ENCODE assay signal across 8 mouse cellular contexts in genomic region chr3:66219655-66220191, GRCm38 (mm10). TPM values are rescaled to one million over a fixed set of nuclear protein-coding genes. Genes with fewer than 3 reads are reported as not detected.
DNase-seq lines count a peak whose midpoint lies in the region; ATAC-seq and TF ChIP-seq lines count a peak whose summit lies in the region.

TSS of gene Ptx3 (plus strand) at chr3:66219910.

- no peaks in the 10 kb centered on the region for H3K36me3 ChIP-seq in heart, postnatal 0 days (replicated peaks; ENCODE audit: control insufficient read depth, insufficient read depth, low read length)
- no peaks in the 10 kb centered on the region for H3K36me3 ChIP-seq in liver, postnatal 0 days (replicated peaks; ENCODE audit: insufficient read depth, low read length)
- H3K36me3 ChIP-seq in thymus, adult 2 months (ENCODE audit: control insufficient read depth, insufficient read depth, low read length), result no peaks in the 10 kb centered on the region

- H3K9ac ChIP-seq in heart, postnatal 0 days (replicated peaks; ENCODE audit: low read depth, low read length), result peak within 1 kb of the TSS; percentile 56
- H3K9ac ChIP-seq in liver, postnatal 0 days (replicated peaks), result no peak within 1 kb of the TSS

- 10% methylated on average over 20 of the region's 20 CpGs for WGBS in heart, postnatal 0 days
- 5% methylated on average over 20 of the region's 20 CpGs for WGBS in liver, postnatal 0 days (ENCODE audit: insufficient replicate concordance)
- 22% methylated on average over 20 of the region's 20 CpGs for WGBS in thymus, adult 2 months

- H3K27me3 ChIP-seq in heart, postnatal 0 days (ENCODE audit: control insufficient read depth, insufficient read depth, low read length), result peaks cover 13% of the 10 kb centered on the region; the same call in 1 of the 2 replicates
- peaks cover 26% of the 10 kb centered on the region for H3K27me3 ChIP-seq in liver, postnatal 0 days (ENCODE audit: insufficient read depth, low read length)
- H3K27me3 ChIP-seq in thymus, adult 2 months (ENCODE audit: control insufficient read depth, insufficient read depth, low read length), result peaks cover 7% of the 10 kb centered on the region; the same call in 1 of the 2 replicates

- ATAC-seq in common myeloid progenitor, adult 5-6 weeks (replicated peaks; ENCODE audit: low read depth, poor library complexity, severe bottlenecking), result 0 out of 2 replicates have a peak, but pooled peaks have one; percentile 36
- ATAC-seq in heart, postnatal 0 days (ENCODE audit: insufficient read depth, low read depth), result 0 out of 2 replicates have a peak, but pooled peaks have one; percentile 19
- no peak for ATAC-seq in liver, postnatal 0 days

- H3K4me2 ChIP-seq in heart, postnatal 0 days (ENCODE audit: low read depth, low read length), result peak within 1 kb of the TSS; percentile 92
- peak within 1 kb of the TSS; percentile 63 for H3K4me2 ChIP-seq in liver, postnatal 0 days (ENCODE audit: low read depth, low read length)

- DNase-seq in kidney, postnatal 10 days, result peak; percentile 16
- DNase-seq in kidney, postnatal 36 days, result no peak
- peak; percentile 14 for DNase-seq in heart, postnatal 0 days (ENCODE audit: low spot score)
- no peak for DNase-seq in liver, postnatal 0 days
- DNase-seq in urinary bladder, postnatal 36 days (ENCODE audit: low spot score in 2 of 2), result no peak
- DNase-seq in thymus, adult 2 months, result no peak
- DNase-seq in frontal cortex, postnatal 25 days (ENCODE audit: low spot score in 2 of 2), result no peak

- no peak for TF ChIP-seq CTCF in heart, postnatal 0 days (IDR thresholded peaks at IDR 0.05; ENCODE audit: low read depth)
- TF ChIP-seq CTCF in liver, postnatal 0 days (IDR thresholded peaks at IDR 0.05; ENCODE audit: low read depth), result no peak
- no peak for TF ChIP-seq CTCF in thymus, adult 2 months (IDR thresholded peaks at IDR 0.05; ENCODE audit: borderline replicate concordance, control insufficient read depth, extremely low read depth, insufficient read depth, low read length, poor library complexity)

- no peaks in the 10 kb centered on the region for H3K9me3 ChIP-seq in heart, postnatal 0 days (replicated peaks; ENCODE audit: control insufficient read depth, low read length)
- no peaks in the 10 kb centered on the region for H3K9me3 ChIP-seq in liver, postnatal 0 days (ENCODE audit: low read length)

- H3K27ac ChIP-seq in heart, postnatal 0 days (ENCODE audit: low read depth), result peak within 1 kb of the TSS; percentile 56
- no peak within 1 kb of the TSS for H3K27ac ChIP-seq in liver, postnatal 0 days (ENCODE audit: low read depth)
- no peak within 1 kb of the TSS for H3K27ac ChIP-seq in thymus, adult 2 months (ENCODE audit: control insufficient read depth, insufficient read depth, low read length)

- no peak for TF ChIP-seq POLR2A in thymus, adult 2 months (IDR thresholded peaks at IDR 0.05; ENCODE audit: control insufficient read depth, extremely low read depth, insufficient read depth, low read length, poor library complexity)

- peak within 1 kb of the TSS; percentile 56 for H3K4me3 ChIP-seq in heart, postnatal 0 days (ENCODE audit: low read depth, low read length)
- peak within 1 kb of the TSS; percentile 31 for H3K4me3 ChIP-seq in liver, postnatal 0 days (ENCODE audit: low read depth, low read length)
- no peak within 1 kb of the TSS for H3K4me3 ChIP-seq in thymus, adult 2 months (ENCODE audit: control insufficient read depth, insufficient read depth, low read length)

- no peak for TF ChIP-seq EP300 in heart, postnatal 0 days (IDR thresholded peaks at IDR 0.05; ENCODE audit: low read depth)
- TF ChIP-seq EP300 in liver, postnatal 0 days (IDR thresholded peaks at IDR 0.05; ENCODE audit: low read depth), result no peak

- 0 out of 2 replicates have a peak, but pooled peaks cover 3% of the 10 kb centered on the region for H3K4me1 ChIP-seq in heart, postnatal 0 days (ENCODE audit: control insufficient read depth, insufficient read depth)
- H3K4me1 ChIP-seq in liver, postnatal 0 days (ENCODE audit: insufficient read depth), result peaks cover 3% of the 10 kb centered on the region; the same call in 1 of the 2 replicates
- H3K4me1 ChIP-seq in thymus, adult 2 months (replicated peaks; ENCODE audit: control insufficient read depth, insufficient read depth, low read length), result no peaks in the 10 kb centered on the region

RNA-seq across cellular contexts. Expression of gene Ptx3, which starts in this region (rescaled TPM):
- total RNA-seq in common myeloid progenitor, adult 5-6 weeks (2017), result not detected in 2 replicates
- 0.46 and 2.0 TPM in 2 replicates for total RNA-seq in heart, postnatal 0 days (2014; rRNA removed; ENCODE audit: low replicate concordance)
- polyA plus RNA-seq in heart, postnatal 0 days (2015; fragmentation: Nextera tagmentation; extraction: Ambion mirVana), result 2.8 and 3.1 TPM in 2 replicates
- 0.06 and 0.07 TPM in 2 replicates for polyA plus RNA-seq in liver, postnatal 0 days (2015; fragmentation: Nextera tagmentation; extraction: Ambion mirVana)
- polyA plus RNA-seq in thymus, adult 2 months (2012; rRNA removed), result 0.13 and 0.24 TPM in 2 replicates

Comparison
In these comparisons a context has a peak if more than half of its experiments do, and no peak if none do; other contexts are left out.
1. DNase-seq: peak in kidney, postnatal 10 days (single experiment) and heart, postnatal 0 days (single experiment); none in kidney, postnatal 36 days (0 of 2), liver, postnatal 0 days (single experiment), urinary bladder, postnatal 36 days (0 of 2), thymus, adult 2 months (single experiment) and frontal cortex, postnatal 25 days (0 of 2).
2. Peak in ATAC-seq in common myeloid progenitor, adult 5-6 weeks; RNA of the gene not detected or under 1 TPM.